Mouse (Mus musculus): Measurements from ENCODE around the gene Akap5. TPM values are rescaled to one million over a fixed set of nuclear protein-coding genes. Genes with fewer than 3 reads are reported as not detected.

The Akap5 gene
- polyA plus RNA-seq, 1 experiment from 2014 or later: 2.0 TPM

DNA sequence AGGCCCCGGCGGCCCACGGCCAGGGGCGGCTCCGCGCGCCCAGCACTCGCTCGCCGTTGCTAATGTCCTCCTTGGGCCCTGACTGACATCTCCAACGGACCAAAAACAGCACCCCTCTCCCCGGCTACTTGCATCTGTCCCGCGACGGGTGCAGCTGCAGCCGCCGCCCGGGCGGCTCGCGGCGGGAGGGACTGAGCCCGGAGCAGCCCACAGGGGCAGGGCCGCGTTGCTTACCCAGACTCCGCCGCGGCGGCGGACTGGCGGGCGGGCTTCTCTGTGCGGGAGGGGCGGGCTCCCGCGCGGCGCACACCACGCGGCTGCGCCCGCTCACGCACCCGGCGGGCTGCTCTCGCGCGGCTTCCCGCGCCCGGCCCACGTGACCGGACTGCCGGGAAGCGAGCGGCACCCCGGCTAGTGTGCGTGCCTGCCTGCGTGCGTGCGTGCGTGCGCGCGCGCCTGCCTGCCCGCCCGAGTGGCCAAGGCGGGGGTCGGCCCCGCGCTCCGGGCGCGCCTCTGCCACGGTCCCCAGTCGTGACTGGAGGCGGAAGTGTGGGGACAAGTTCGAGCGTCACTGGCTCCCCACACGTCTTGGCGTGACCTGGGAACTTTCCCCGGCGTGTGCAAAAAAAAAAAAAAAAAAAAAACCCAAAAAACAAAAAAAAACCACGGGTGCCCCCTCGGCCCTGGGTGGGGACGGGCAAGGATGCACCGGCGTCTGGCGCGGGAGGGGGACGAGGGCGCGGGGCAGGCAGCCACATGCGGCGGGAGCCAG is 44.7 kb downstream of the Akap5 start, which contains the start of gene Zbtb25:
TSS of gene Zbtb25 (minus strand) at position 397 of the 772 bp plus-strand sequence.
- Histone ChIP-seq H3K4me3 (replicated peaks) (peak within 1 kb of the TSS; percentile 91), H3K4me2 (peak within 1 kb of the TSS; percentile 89), H3K27me3 (no peaks in the 10 kb centered on the region), H3K4me1 (replicated peaks) (peaks cover 49% of the 10 kb centered on the region), H3K9me3 (no peaks in the 10 kb centered on the region), H3K27ac (peak within 1 kb of the TSS; percentile 100), H3K36me3 (no peaks in the 10 kb centered on the region), H3K9ac (replicated peaks) (peak within 1 kb of the TSS; percentile 98)
- 0% methylated on average over 91 of the region's 96 CpGs for WGBS
- peak; percentile 70 for ATAC-seq (ENCODE audit: insufficient number of reproducible peaks, insufficient read depth, low FRiP score, low TSS enrichment, low read depth)

DNA sequence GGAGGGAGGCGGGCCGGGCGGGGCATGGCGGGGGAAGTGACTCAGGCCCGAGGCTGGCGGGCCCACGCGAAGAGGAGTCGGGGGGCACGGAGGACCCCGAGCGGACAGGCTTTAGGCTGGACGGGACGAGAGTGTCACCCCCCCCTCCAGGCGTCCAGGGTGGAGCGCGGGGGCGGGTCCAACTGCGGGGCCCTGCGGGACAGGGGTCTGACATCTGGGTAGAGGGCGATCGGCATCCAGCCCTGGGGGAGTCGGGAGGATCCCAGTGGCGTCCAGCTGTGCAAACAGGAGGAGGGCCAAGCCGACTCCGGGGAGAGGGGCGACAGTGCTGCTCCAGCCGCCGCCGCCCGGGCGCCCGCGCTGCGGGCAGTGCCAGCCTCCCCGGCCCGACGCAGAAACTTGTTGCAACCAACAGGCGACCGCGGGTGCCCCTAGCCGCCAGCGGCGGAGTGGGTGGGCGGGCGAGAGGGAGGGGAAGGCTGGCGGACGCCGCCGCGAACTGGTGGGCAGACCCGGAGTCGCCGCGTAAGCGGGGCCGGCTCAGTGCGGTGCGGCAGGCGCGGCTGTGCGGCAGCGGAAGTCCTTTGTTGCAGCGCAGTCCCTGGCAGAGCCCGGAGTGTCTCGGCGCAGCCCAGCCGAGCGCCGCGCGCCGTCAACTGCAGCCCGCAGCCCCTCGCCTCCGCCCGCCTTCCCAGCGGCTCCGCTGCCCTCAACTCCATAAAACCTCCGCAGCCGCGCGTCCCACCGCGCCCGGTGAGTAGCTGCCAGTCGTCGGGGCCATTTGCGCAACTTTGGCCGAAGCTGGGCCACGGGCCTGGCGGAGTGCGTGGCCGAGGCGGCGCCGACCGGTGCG is 45.5 kb downstream of the Akap5 start, which contains the start of gene Zbtb1:
TSS of gene Zbtb1 (plus strand) at position 289 of the 853 bp plus-strand sequence.
- ATAC-seq (ENCODE audit: insufficient number of reproducible peaks, insufficient read depth, low FRiP score, low TSS enrichment, low read depth): peak; percentile 50
- Histone ChIP-seq H3K27me3 (no peaks in the 10 kb centered on the region), H3K36me3 (no peaks in the 10 kb centered on the region), H3K27ac (peak within 1 kb of the TSS; percentile 100), H3K9me3 (no peaks in the 10 kb centered on the region), H3K4me2 (peak within 1 kb of the TSS; percentile 89), H3K4me1 (replicated peaks) (peaks cover 53% of the 10 kb centered on the region), H3K4me3 (replicated peaks) (peak within 1 kb of the TSS; percentile 91), H3K9ac (replicated peaks) (peak within 1 kb of the TSS; percentile 98)
- under 1% methylated on average over 88 of the region's 99 CpGs for WGBS

DNA sequence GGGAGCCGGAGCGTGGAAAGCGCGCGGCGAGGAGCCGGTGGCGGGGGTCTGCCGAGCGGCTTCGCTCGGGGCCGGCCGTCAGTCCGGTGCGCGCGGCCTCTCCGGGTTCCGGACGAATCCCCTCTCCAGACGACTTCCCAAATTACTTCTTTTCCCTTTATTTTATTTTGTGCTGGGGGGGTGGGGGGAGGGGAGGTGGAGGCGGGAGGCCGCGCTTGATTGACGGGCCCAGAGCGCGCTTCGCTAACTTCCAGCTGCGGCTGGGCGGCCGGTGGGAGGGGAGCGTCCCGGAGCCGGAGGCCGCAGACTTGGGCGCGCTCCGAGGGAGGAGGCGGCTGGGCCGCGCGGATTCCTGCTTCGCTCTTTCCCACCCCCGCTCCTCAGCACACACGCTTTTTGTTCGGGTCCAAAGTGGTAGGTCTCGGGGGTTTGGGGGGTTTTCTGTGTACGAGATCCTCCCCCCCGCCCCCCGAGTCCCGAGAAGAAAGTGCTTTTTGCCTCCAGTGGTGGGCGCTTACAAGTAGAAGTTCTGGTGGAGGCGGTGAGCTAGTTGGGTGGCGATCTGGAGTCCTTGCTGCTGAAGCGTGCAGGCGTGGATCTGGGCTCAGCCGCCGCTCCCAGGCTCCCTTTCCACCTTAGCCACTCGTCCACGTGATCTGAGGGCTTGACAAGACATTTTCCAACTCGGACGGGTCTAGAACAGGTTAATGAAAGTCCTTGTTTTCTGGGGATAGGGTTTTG is 46.3 kb downstream of the Akap5 start:
- H3K9me3 ChIP-seq: no peaks in the 10 kb centered on the region
- H3K36me3 ChIP-seq: no peaks in the 10 kb centered on the region
- WGBS: under 1% methylated on average over 58 of the region's 63 CpGs
- ATAC-seq (ENCODE audit: insufficient number of reproducible peaks, insufficient read depth, low FRiP score, low TSS enrichment, low read depth): no peak
- peak overlapping the region; percentile 91 for H3K4me3 ChIP-seq (replicated peaks)
- peak overlapping the region; percentile 98 for H3K9ac ChIP-seq (replicated peaks)
- H3K4me2 ChIP-seq: peak overlapping the region; percentile 89
- peak overlapping the region; percentile 100 for H3K27ac ChIP-seq
- H3K4me1 ChIP-seq (replicated peaks): peaks cover 53% of the 10 kb centered on the region
- no peaks in the 10 kb centered on the region for H3K27me3 ChIP-seq

DNA sequence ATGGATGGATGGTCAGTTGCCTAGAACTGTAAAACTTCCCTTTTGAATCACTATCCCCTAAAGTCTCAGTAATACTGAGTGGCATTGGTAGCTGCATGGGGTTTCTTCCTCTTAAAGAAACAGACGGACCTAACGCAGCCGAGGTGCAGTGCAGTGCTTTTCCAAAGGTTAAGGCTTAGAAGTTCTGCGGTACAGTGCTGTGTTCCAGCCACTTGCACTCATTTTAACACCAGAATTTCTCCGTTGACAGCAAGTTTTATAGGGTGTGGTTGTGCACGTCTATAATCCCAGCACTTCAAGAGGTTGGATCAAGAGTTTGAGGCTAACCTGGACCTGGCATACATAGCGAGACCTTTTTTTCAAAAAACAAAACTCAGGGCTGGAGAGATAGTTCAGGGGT is 47.4 kb downstream of the Akap5 start:
- H3K4me3 ChIP-seq (replicated peaks): peak overlapping the region; percentile 91

DNA sequence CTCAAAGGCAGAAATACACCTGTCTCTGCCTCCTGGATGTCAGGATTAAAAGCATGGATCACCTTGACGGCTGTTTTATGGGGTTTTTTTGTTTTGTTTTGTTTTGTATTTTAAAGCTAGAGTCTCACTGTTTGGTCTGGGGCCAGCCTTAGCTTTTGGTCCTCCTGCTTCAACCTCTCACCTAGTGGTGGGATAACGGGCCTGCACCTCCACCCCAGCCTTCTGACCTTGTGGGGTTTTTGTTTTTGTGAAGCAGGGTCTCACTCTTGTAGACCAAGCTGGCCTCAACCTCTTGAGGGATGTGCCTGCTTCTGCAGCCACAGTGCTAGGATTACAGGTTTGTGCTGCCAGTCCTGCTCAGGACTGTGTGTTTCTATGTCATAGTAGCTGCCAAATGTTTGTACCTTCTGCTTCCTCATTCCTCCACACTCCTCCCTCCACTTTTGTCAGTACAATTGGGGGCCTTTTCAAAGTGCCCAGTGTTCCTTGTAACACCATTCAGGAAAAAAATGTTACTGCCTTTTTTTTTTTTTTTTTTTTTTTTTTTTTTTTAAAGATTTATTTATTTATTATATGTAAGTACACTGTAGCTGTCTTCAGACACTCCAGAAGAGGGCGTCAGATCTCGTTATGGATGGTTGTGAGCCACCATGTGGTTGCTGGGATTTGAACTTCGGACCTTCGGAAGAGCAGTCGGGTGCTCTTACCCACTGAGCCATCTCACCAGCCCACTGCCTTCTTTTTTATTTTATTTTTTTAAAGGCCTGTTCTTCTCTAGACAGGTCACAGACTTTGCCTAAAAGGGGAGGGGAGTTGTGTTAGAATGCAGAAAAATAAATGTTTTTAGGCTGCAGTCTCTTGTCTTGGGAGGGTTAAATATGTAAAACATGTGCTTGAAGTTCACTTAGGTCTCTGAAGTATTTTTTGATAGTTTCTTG is 48.5 kb downstream of the Akap5 start:
- Histone ChIP-seq H3K27me3 (no peaks in the 10 kb centered on the region), H3K4me1 (replicated peaks) (peaks cover 33% of the 10 kb centered on the region), H3K9ac (replicated peaks) (no peak overlapping the region), H3K4me2 (peak overlapping the region; percentile 89), H3K27ac (no peak overlapping the region), H3K36me3 (no peaks in the 10 kb centered on the region), H3K4me3 (replicated peaks) (no peak overlapping the region), H3K9me3 (no peaks in the 10 kb centered on the region)
- no peak for ATAC-seq (ENCODE audit: insufficient number of reproducible peaks, insufficient read depth, low FRiP score, low TSS enrichment, low read depth)
- whole genome bisulfite sequencing: 74% methylated on average over 6 of the region's 7 CpGs

More for the DNA sequence above, 47.4 kb downstream of the Akap5 start:
- H3K27ac ChIP-seq: no peak overlapping the region
- no peaks in the 10 kb centered on the region for H3K36me3 ChIP-seq
- 35% methylated on average over 7 of the region's 7 CpGs for WGBS
- H3K27me3 ChIP-seq: no peaks in the 10 kb centered on the region
- peak overlapping the region; percentile 89 for H3K4me2 ChIP-seq
- no peak for ATAC-seq (ENCODE audit: insufficient number of reproducible peaks, insufficient read depth, low FRiP score, low TSS enrichment, low read depth)
- no peaks in the 10 kb centered on the region for H3K9me3 ChIP-seq
- H3K9ac ChIP-seq (replicated peaks): peak overlapping the region; percentile 98
- peaks cover 44% of the 10 kb centered on the region for H3K4me1 ChIP-seq (replicated peaks)

DNA sequence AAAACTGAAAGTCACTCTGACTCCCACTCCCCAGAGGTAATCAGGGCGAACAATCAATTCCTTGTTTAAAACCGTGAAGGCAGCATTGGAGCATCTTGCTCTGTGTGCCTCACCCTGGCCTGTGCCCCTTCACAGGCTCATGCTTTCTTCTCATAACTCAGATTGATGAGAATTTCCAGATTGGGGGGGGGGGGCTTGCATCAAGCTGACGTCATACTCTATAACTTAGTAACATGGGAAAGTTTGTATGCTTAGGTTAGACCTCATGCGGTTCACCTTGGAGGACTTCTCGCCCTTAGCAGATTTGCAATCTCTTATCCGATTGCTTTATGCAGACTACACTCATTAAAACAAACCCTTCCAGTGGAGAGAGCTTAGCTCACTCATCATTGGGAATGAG is 49.3 kb downstream of the Akap5 start:
- ATAC-seq (ENCODE audit: insufficient number of reproducible peaks, insufficient read depth, low FRiP score, low TSS enrichment, low read depth): no peak
- H3K9ac ChIP-seq (replicated peaks): no peak overlapping the region
- 71% methylated on average over 6 of the region's 6 CpGs for WGBS

DNA sequence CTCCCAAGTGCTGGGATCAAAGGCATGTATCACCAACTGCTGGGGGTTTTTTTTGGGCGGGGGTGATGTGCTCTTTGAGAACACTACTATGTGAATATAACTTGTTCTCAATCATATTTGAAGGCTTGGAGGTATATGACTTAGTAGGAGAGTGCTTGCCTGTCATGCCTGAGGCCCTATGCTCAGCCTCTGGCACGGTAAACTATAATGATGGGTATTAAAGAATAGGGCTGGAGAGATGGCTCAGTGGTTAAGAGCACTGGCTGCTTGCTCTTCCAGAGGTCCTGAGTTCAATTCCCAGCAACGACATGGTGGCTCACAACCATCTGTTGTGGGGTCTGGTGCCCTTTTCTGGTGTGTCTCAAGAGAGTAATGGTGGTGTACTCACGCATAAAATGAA is 50.2 kb downstream of the Akap5 start:
- H3K4me1 ChIP-seq (replicated peaks): peaks cover 30% of the 10 kb centered on the region
- 76% methylated on average over 4 of the region's 4 CpGs for WGBS
- no peak for ATAC-seq (ENCODE audit: insufficient number of reproducible peaks, insufficient read depth, low FRiP score, low TSS enrichment, low read depth)
- H3K9ac ChIP-seq (replicated peaks): no peak overlapping the region
- H3K27me3 ChIP-seq: no peaks in the 10 kb centered on the region
- H3K4me2 ChIP-seq: no peak overlapping the region
- no peaks in the 10 kb centered on the region for H3K36me3 ChIP-seq
- no peak overlapping the region for H3K4me3 ChIP-seq (replicated peaks)
- no peak overlapping the region for H3K27ac ChIP-seq
- no peaks in the 10 kb centered on the region for H3K9me3 ChIP-seq

More for the DNA sequence above, 49.3 kb downstream of the Akap5 start:
- H3K9me3 ChIP-seq: no peaks in the 10 kb centered on the region
- H3K4me1 ChIP-seq (replicated peaks): peaks cover 30% of the 10 kb centered on the region
- H3K27me3 ChIP-seq: no peaks in the 10 kb centered on the region
- no peaks in the 10 kb centered on the region for H3K36me3 ChIP-seq
- H3K4me3 ChIP-seq (replicated peaks): no peak overlapping the region
- 0 out of 2 replicates have a peak overlapping the region, but pooled peaks have one; percentile 8 for H3K27ac ChIP-seq
- 0 out of 2 replicates have a peak overlapping the region, but pooled peaks have one; percentile 11 for H3K4me2 ChIP-seq

DNA sequence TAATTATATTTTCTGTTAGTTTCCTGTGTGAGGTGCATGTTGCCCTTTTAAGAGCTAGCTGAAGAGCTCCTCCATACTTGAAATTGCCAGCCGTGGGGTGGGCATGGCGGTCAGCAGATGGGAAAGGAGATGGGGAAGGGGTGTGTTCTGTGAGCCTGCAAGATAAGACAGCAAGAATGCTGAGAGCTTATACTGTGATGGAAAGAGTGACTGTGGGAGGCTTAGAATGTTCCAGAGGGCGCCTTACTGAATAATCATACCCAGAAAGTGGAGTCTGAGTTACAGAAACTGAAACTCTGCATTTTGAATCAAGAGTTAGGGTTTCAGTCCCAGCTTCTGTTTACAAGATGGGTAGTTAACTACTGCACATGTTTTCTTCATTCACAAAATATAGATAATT is 50.8 kb downstream of the Akap5 start:
- no peaks in the 10 kb centered on the region for H3K9me3 ChIP-seq
- H3K27me3 ChIP-seq: no peaks in the 10 kb centered on the region
- H3K4me1 ChIP-seq (replicated peaks): peaks cover 30% of the 10 kb centered on the region
- H3K9ac ChIP-seq (replicated peaks): no peak overlapping the region; the same call in 1 of the 2 replicates
- WGBS: 82% methylated on average over 3 of the region's 3 CpGs
- no peaks in the 10 kb centered on the region for H3K36me3 ChIP-seq
- no peak overlapping the region for H3K27ac ChIP-seq
- no peak for ATAC-seq (ENCODE audit: insufficient number of reproducible peaks, insufficient read depth, low FRiP score, low TSS enrichment, low read depth)
- H3K4me2 ChIP-seq: no peak overlapping the region
- H3K4me3 ChIP-seq (replicated peaks): no peak overlapping the region

DNA sequence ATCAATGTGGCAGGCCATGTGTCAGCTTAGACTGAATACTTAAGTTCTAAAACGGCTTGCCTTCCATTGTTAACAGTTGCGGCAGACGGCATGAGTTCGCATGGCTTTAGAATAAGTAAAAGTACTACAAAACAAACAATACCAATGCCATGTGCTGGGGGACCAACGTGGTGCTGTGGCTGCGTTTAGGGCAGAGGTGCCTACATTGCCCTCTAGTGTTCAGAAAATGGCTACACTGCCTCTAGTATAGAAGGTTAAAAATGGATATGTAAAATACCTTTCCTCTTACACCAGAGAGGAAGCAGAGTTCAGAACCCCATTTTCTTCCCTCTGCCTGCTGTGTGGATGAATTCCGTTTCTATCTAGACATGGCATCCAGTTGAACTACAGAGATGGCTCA is 52.0 kb downstream of the Akap5 start:
- H3K4me1 ChIP-seq (replicated peaks): peaks cover 28% of the 10 kb centered on the region
- no peak overlapping the region for H3K27ac ChIP-seq
- WGBS: 52% methylated on average over 7 of the region's 7 CpGs
- H3K9me3 ChIP-seq: no peaks in the 10 kb centered on the region
- no peak for ATAC-seq (ENCODE audit: insufficient number of reproducible peaks, insufficient read depth, low FRiP score, low TSS enrichment, low read depth)
- no peaks in the 10 kb centered on the region for H3K36me3 ChIP-seq
- no peak overlapping the region for H3K9ac ChIP-seq (replicated peaks)
- H3K4me3 ChIP-seq (replicated peaks): no peak overlapping the region
- no peaks in the 10 kb centered on the region for H3K27me3 ChIP-seq
- H3K4me2 ChIP-seq: no peak overlapping the region

DNA sequence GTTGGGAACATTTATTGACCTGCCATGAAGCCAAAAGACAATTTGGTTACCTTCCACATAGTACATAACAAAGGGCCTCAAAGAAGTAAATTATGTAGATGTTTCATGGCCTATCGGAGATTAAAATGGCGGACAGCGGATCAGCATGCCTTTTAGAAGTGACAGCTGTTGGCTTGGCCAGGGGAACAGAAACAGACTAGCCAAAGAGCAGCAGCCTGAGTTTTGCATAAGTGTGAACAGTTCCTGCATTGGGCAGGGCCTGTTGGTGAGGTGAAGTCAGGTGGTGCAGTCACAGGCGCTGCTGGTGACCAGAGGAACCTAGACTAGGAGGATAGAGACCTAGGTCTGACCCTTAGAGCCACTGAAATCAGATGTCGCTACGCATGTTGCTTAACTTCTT is 52.4 kb downstream of the Akap5 start:
- no peaks in the 10 kb centered on the region for H3K9me3 ChIP-seq
- no peaks in the 10 kb centered on the region for H3K36me3 ChIP-seq
- H3K4me2 ChIP-seq: no peak overlapping the region
- H3K4me1 ChIP-seq (replicated peaks): peaks cover 24% of the 10 kb centered on the region
- no peak overlapping the region for H3K9ac ChIP-seq (replicated peaks)
- H3K27me3 ChIP-seq: no peaks in the 10 kb centered on the region
- no peak overlapping the region for H3K27ac ChIP-seq
- no peak for ATAC-seq (ENCODE audit: insufficient number of reproducible peaks, insufficient read depth, low FRiP score, low TSS enrichment, low read depth)
- no peak overlapping the region for H3K4me3 ChIP-seq (replicated peaks)
- 91% methylated on average over 6 of the region's 6 CpGs for WGBS

Data from limb, embryonic 12.5 days (tissue).